Mouse (Mus musculus): ENCODE measurements around the gene Ccdc88a. TPM values are rescaled to one million over a fixed set of nuclear protein-coding genes. Genes with fewer than 3 reads are reported as not detected.

The Ccdc88a gene
- polyA plus RNA-seq, 1 experiment from 2014 or later = 6.6 TPM

- 17% methylated on average over 2 of the region's 2 CpGs for WGBS
- no peak for ATAC-seq
These were observed 173.3 kb downstream of the Ccdc88a start for GRCm38 (mm10) chr11:29546762-29547161.

GRCm38 (mm10) chr11:29547249-29547751, 173.8 kb downstream of the Ccdc88a start:
- Histone ChIP-seq H3K4me2 (replicated peaks; ENCODE audit: low read depth) (peak overlapping the region; percentile 80), H3K4me3 (ENCODE audit: low read depth, low read length) (peak overlapping the region; percentile 72), H3K4me1 (replicated peaks; ENCODE audit: control insufficient read depth, insufficient read depth, low read length) (peaks cover 6% of the 10 kb centered on the region), H3K9ac (ENCODE audit: low read depth, low read length) (peak overlapping the region; percentile 79), H3K27me3 (replicated peaks; ENCODE audit: control insufficient read depth, insufficient read depth, low read length) (no peaks in the 10 kb centered on the region), H3K9me3 (ENCODE audit: control insufficient read depth) (no peaks in the 10 kb centered on the region), H3K36me3 (ENCODE audit: control insufficient read depth, insufficient read depth) (peaks cover 21% of the 10 kb centered on the region), H3K27ac (ENCODE audit: low read depth, low read length) (peak overlapping the region; percentile 81)
- TF ChIP-seq CTCF (IDR thresholded peaks at IDR 0.05; ENCODE audit: low read depth) = no peak
- under 1% methylated on average over 27 of the region's 27 CpGs for WGBS
- ATAC-seq = peak; percentile 40

More at GRCm38 (mm10) chr11:29546762-29547161, 173.3 kb downstream of the Ccdc88a start:
- Histone ChIP-seq H3K36me3 (ENCODE audit: control insufficient read depth, insufficient read depth) (peaks cover 22% of the 10 kb centered on the region), H3K27ac (ENCODE audit: low read depth, low read length) (no peak overlapping the region), H3K4me2 (replicated peaks; ENCODE audit: low read depth) (peak overlapping the region; percentile 80), H3K9me3 (ENCODE audit: control insufficient read depth) (no peaks in the 10 kb centered on the region), H3K4me1 (replicated peaks; ENCODE audit: control insufficient read depth, insufficient read depth, low read length) (peaks cover 6% of the 10 kb centered on the region), H3K9ac (ENCODE audit: low read depth, low read length) (peak overlapping the region; percentile 79), H3K4me3 (ENCODE audit: low read depth, low read length) (peak overlapping the region; percentile 72), H3K27me3 (replicated peaks; ENCODE audit: control insufficient read depth, insufficient read depth, low read length) (no peaks in the 10 kb centered on the region)
- no peak for TF ChIP-seq CTCF (IDR thresholded peaks at IDR 0.05; ENCODE audit: low read depth)

- TF ChIP-seq CTCF (IDR thresholded peaks at IDR 0.05; ENCODE audit: low read depth) = peak; percentile 41; the same call in 1 of the 2 replicates
- peak within 1 kb of the TSS; percentile 72 for H3K4me3 ChIP-seq (ENCODE audit: low read depth, low read length)
- peaks cover 6% of the 10 kb centered on the region for H3K4me1 ChIP-seq (replicated peaks; ENCODE audit: control insufficient read depth, insufficient read depth, low read length)
- H3K9ac ChIP-seq (ENCODE audit: low read depth, low read length) = peak within 1 kb of the TSS; percentile 79
- H3K27me3 ChIP-seq (replicated peaks; ENCODE audit: control insufficient read depth, insufficient read depth, low read length) = no peaks in the 10 kb centered on the region
- peaks cover 19% of the 10 kb centered on the region for H3K36me3 ChIP-seq (ENCODE audit: control insufficient read depth, insufficient read depth)
- no peaks in the 10 kb centered on the region for H3K9me3 ChIP-seq (ENCODE audit: control insufficient read depth)
- peak; percentile 99 for ATAC-seq
- WGBS = under 1% methylated on average over 46 of the region's 46 CpGs
- H3K4me2 ChIP-seq (replicated peaks; ENCODE audit: low read depth) = peak within 1 kb of the TSS; percentile 80
- H3K27ac ChIP-seq (ENCODE audit: low read depth, low read length) = peak within 1 kb of the TSS; percentile 81
These were observed 174.5 kb downstream of the Ccdc88a start, which contains the start of the genes Clhc1 and Rps27a for GRCm38 (mm10) chr11:29547752-29548503. Gene Clhc1 (plus strand): TSS chr11:29547950. Gene Rps27a (minus strand): TSS chr11:29548109.

GRCm38 (mm10) chr11:29548504-29549424, 175.3 kb downstream of the Ccdc88a start:
- Histone ChIP-seq H3K4me3 (ENCODE audit: low read depth, low read length) (peak overlapping the region; percentile 72), H3K9me3 (ENCODE audit: control insufficient read depth) (no peaks in the 10 kb centered on the region), H3K4me2 (replicated peaks; ENCODE audit: low read depth) (peak overlapping the region; percentile 80), H3K9ac (ENCODE audit: low read depth, low read length) (peak overlapping the region; percentile 79), H3K27me3 (replicated peaks; ENCODE audit: control insufficient read depth, insufficient read depth, low read length) (no peaks in the 10 kb centered on the region), H3K27ac (ENCODE audit: low read depth, low read length) (peak overlapping the region; percentile 81; the same call in 1 of the 2 replicates), H3K4me1 (replicated peaks; ENCODE audit: control insufficient read depth, insufficient read depth, low read length) (peaks cover 6% of the 10 kb centered on the region), H3K36me3 (ENCODE audit: control insufficient read depth, insufficient read depth) (peaks cover 16% of the 10 kb centered on the region)
- WGBS = 22% methylated on average over 23 of the region's 23 CpGs
- no peak for ATAC-seq
- TF ChIP-seq CTCF (IDR thresholded peaks at IDR 0.05; ENCODE audit: low read depth) = no peak

- no peak for TF ChIP-seq CTCF (IDR thresholded peaks at IDR 0.05; ENCODE audit: low read depth)
- Histone ChIP-seq H3K9ac (ENCODE audit: low read depth, low read length) (no peak overlapping the region), H3K4me3 (ENCODE audit: low read depth, low read length) (no peak overlapping the region), H3K27me3 (replicated peaks; ENCODE audit: control insufficient read depth, insufficient read depth, low read length) (no peaks in the 10 kb centered on the region), H3K36me3 (ENCODE audit: control insufficient read depth, insufficient read depth) (peaks cover 11% of the 10 kb centered on the region), H3K4me1 (replicated peaks; ENCODE audit: control insufficient read depth, insufficient read depth, low read length) (peaks cover 6% of the 10 kb centered on the region), H3K4me2 (replicated peaks; ENCODE audit: low read depth) (no peak overlapping the region), H3K9me3 (ENCODE audit: control insufficient read depth) (no peaks in the 10 kb centered on the region), H3K27ac (ENCODE audit: low read depth, low read length) (no peak overlapping the region)
- ATAC-seq = no peak
- 88% methylated on average over 1 of the region's 1 CpGs for WGBS
These were observed 175.9 kb downstream of the Ccdc88a start for GRCm38 (mm10) chr11:29549425-29549778.

Other genes with a start within 250 kb of the Ccdc88a start
- 14.3 and 15.8 TPM in 2 replicates for gene Pnpt1, start 242.9 kb upstream of the Ccdc88a start, polyA plus RNA-seq (2015; fragmentation: Nextera tagmentation; extraction: Ambion mirVana)
- gene Ppp4r3b, start 200.8 kb upstream of the Ccdc88a start, polyA plus RNA-seq (2015; fragmentation: Nextera tagmentation; extraction: Ambion mirVana) = 47.4 and 47.7 TPM in 2 replicates
- gene Cfap36, start 126.2 kb upstream of the Ccdc88a start, polyA plus RNA-seq (2015; fragmentation: Nextera tagmentation; extraction: Ambion mirVana) = 26.9 and 28.2 TPM in 2 replicates
- gene Prorsd1, start 141.4 kb downstream of the Ccdc88a start, polyA plus RNA-seq (2015; fragmentation: Nextera tagmentation; extraction: Ambion mirVana) = 19.2 and 22.4 TPM in 2 replicates
- 19.9 and 30.0 TPM in 2 replicates for gene Mtif2, start 152.8 kb downstream of the Ccdc88a start, polyA plus RNA-seq (2015; fragmentation: Nextera tagmentation; extraction: Ambion mirVana)
- gene Clhc1, start 174.3 kb downstream of the Ccdc88a start, polyA plus RNA-seq (2015; fragmentation: Nextera tagmentation; extraction: Ambion mirVana) = 0.20 TPM in 1 of 2 replicates, not detected in the other
- 769 and 795 TPM in 2 replicates for gene Rps27a, start 174.5 kb downstream of the Ccdc88a start, polyA plus RNA-seq (2015; fragmentation: Nextera tagmentation; extraction: Ambion mirVana)

Measured in intestine, postnatal 0 days (tissue).